Mouse (Mus musculus): ENCODE results near the gene Olfr971. TPM values are rescaled to one million over a fixed set of nuclear protein-coding genes. Genes with fewer than 3 reads are reported as not detected.
"Not testable (repeated sequence)": the region's sequence is repeated elsewhere in the genome, so short reads cannot be mapped to it uniquely, and the experiment has no call there.

Olfr971 gene
- polyA plus RNA-seq (2016; fragmentation: Nextera tagmentation; extraction: Ambion mirVana): not detected in 2 replicates

DNA sequence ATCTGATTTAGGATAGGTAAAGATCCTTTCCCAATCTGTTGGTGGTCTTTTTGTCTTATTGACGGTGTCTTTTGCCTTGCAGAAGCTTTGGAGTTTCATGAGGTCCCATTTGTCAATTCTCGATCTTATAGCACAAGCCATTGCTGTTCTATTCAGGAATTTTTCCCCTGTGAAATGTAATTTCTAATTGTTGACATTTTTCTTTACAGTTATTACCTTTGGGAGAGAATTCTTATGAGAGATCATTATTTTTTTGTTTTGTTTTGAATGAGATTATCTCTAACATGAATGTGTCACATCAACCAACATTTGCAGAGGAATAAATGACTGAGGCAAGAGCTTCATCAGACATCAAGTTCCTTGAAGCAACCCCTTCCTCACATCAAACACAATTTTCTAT lies at the start of gene Olfr971:
Gene Olfr971, plus strand, starts transcription at position 301 of the 400 bp plus-strand sequence.
- not testable (repeated sequence) for H3K9me3 ChIP-seq (replicated peaks); H3K4me3 ChIP-seq; H3K27me3 ChIP-seq (ENCODE audit: low read depth, poor library complexity, severe bottlenecking); DNase-seq (ENCODE audit: low spot score); H3K4me1 ChIP-seq; H3K27ac ChIP-seq; H3K36me3 ChIP-seq
- 94% methylated on average over 2 of the region's 2 CpGs for WGBS

DNA sequence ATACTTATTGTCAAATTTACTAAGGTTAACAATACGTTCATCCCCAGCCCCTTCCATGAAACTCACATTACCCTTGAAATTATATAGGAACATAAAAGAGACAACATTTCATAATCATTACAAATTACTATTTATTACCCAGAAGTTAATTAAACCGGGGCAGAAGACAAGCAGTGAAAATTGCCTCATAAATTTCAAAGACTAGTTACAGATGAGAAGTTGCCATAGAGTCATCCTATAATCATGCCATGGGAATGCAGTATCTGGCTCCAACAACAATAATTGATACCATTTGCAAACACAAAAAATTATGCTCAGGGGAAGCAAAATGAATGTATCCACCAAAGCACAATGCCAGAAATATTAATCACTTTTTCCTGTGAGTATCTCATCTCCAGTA lies 46.1 kb upstream of the Olfr971 start, which contains the start of gene Olfr969:
Gene Olfr969, plus strand, starts transcription at position 388 of the 400 bp plus-strand sequence.
- Histone ChIP-seq H3K4me3 (no peak within 1 kb of the TSS), H3K27ac (no peak within 1 kb of the TSS), H3K36me3 (no peaks in the 10 kb centered on the region), H3K27me3 (ENCODE audit: low read depth, poor library complexity, severe bottlenecking) (no peaks in the 10 kb centered on the region), H3K9me3 (replicated peaks) (no peaks in the 10 kb centered on the region), H3K4me1 (no peaks in the 10 kb centered on the region)
- WGBS: 66% methylated on average over 2 of the region's 2 CpGs
- no peak for DNase-seq (ENCODE audit: low spot score)

DNA sequence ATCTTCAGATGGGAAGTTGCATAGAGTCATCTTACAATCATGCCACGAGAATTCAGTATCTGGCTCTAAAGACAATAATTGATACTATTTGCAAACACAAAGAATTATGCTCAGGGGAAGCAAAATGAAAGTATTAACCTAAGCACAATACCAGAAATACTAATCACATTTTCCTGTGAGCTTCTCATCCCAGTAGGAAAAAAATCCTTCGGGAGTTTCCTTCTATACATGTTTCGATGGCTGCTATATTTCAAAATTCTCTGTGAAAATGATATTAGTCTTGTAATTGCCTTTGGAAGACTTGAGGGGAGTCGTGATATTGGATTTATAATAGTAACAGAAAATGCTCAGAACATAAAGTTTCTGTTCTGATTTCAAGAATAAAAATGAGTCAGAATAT lies 28.1 kb upstream of the Olfr971 start, which contains the start of gene Olfr970:
Gene Olfr970, plus strand, starts transcription at position 301 of the 400 bp plus-strand sequence.
- Histone ChIP-seq H3K9me3 (replicated peaks) (no peaks in the 10 kb centered on the region), H3K4me1 (no peaks in the 10 kb centered on the region), H3K36me3 (no peaks in the 10 kb centered on the region), H3K27ac (no peak within 1 kb of the TSS), H3K4me3 (no peak within 1 kb of the TSS), H3K27me3 (ENCODE audit: low read depth, poor library complexity, severe bottlenecking) (no peaks in the 10 kb centered on the region)
- WGBS: 81% methylated on average over 4 of the region's 4 CpGs
- DNase-seq (ENCODE audit: low spot score): no peak

DNA sequence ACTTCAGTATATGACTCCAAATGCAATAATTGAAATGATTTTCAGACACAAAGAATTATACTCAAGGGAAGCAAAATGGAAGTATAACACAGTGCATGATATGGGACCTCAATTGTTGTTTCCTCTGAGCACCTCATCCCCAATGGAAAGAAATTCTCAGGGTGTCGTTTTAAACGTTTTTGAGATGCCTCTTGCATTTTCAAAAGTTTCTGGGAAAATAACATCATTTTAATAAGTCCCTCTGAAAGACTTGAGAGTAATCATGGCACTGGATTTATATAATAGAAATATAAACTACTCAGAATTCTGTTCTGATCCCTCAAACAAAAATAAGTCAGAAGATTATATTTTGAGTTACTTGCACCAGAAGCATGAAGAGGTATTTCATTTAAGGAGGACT lies 29.4 kb downstream of the Olfr971 start, which contains the start of gene Olfr972:
Gene Olfr972, plus strand, starts transcription at position 301 of the 400 bp plus-strand sequence.
- Histone ChIP-seq H3K36me3 (no peaks in the 10 kb centered on the region), H3K9me3 (replicated peaks) (no peaks in the 10 kb centered on the region)
- 68% methylated on average over 2 of the region's 2 CpGs for WGBS

DNA sequence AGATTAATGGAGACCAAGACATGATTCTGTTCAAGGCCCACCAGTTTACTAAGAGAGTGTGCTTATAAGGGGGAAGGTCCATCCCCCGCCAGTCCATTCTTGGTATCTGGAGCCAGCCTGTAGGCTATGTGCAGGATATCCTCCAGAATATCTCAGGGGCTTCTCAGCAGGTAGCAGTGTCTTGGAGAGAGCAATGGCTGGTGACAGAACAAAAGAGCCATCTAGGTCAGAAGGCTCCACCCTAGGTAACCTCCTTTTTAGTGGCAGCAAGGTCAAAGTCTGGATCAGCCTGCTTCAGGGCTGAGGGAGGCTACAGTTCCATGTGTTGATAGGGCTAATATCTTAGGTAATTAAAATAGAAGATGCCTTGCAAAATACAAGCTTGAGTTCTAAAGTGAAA lies 35.3 kb downstream of the Olfr971 start:
- H3K4me1 ChIP-seq; DNase-seq (ENCODE audit: low spot score); H3K36me3 ChIP-seq; H3K27ac ChIP-seq; H3K27me3 ChIP-seq (ENCODE audit: low read depth, poor library complexity, severe bottlenecking); H3K4me3 ChIP-seq; H3K9me3 ChIP-seq (replicated peaks): not testable (repeated sequence)
- 85% methylated on average over 1 of the region's 1 CpGs for WGBS

More for the DNA sequence above, 29.4 kb downstream of the Olfr971 start, which contains the start of gene Olfr972:
- no peak for DNase-seq (ENCODE audit: low spot score)
- no peak within 1 kb of the TSS for H3K27ac ChIP-seq
- no peak within 1 kb of the TSS for H3K4me3 ChIP-seq
- no peaks in the 10 kb centered on the region for H3K4me1 ChIP-seq
- H3K27me3 ChIP-seq (ENCODE audit: low read depth, poor library complexity, severe bottlenecking): no peaks in the 10 kb centered on the region

DNA sequence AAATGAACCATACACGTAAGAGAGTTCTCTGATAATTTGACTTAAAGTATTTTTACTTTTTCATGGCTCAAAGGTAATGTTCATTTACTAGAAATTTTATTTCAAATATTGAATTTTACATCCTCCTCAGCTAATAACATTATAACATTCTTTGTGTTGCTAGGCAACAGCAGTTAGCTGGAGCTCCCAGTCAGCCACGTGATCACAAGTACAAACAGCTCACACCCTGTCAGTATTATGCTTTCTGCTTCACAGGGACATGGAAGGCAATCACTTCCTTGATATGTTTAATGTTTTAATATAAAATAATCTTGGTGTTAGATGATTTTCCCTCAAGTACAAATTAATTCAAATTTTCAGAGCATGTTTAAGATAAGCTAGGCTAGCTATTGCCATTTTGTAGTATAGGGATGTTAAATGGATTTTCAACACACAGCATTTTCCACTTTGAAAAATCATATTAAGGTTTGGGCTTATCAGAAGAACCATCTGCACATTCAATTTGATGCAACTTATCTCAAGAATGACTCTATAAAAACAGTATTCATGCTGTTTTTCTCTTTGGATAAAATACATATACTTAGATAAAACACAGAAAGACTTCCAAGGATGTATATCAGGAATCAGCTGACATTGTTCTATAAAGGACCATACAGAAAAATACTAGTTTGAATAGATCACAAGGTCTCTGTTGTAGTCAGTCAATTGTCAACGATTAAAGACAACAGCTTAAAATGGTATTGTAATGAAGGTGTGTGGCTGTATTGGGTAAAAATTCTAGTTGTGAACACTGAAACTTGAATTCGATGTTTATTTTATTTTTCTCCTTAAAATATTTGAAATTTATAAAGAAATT lies 41.1 kb downstream of the Olfr971 start:
- H3K4me1 ChIP-seq; H3K27ac ChIP-seq; H3K36me3 ChIP-seq; H3K27me3 ChIP-seq (ENCODE audit: low read depth, poor library complexity, severe bottlenecking); H3K4me3 ChIP-seq; H3K9me3 ChIP-seq (replicated peaks); DNase-seq (ENCODE audit: low spot score): not testable (repeated sequence)
- no CpG with 5 or more reads among the region's 4 CpGs for WGBS

Other genes starting within 250 kb of the Olfr971 start
- gene AW551984, start 232.5 kb upstream of the Olfr971 start, polyA plus RNA-seq (2016; fragmentation: Nextera tagmentation; extraction: Ambion mirVana): 2.8 and 6.9 TPM in 2 replicates
- gene Olfr148, start 226.2 kb upstream of the Olfr971 start, polyA plus RNA-seq (2016; fragmentation: Nextera tagmentation; extraction: Ambion mirVana): not detected in 2 replicates
- gene Olfr960, start 215.5 kb upstream of the Olfr971 start, polyA plus RNA-seq (2016; fragmentation: Nextera tagmentation; extraction: Ambion mirVana): not detected in 2 replicates
- not detected in 2 replicates for gene Olfr961, start 191.8 kb upstream of the Olfr971 start, polyA plus RNA-seq (2016; fragmentation: Nextera tagmentation; extraction: Ambion mirVana)
- gene Olfr963, start 169.7 kb upstream of the Olfr971 start, polyA plus RNA-seq (2016; fragmentation: Nextera tagmentation; extraction: Ambion mirVana): not detected in 2 replicates
- not detected in 2 replicates for gene Olfr149, start 129.8 kb upstream of the Olfr971 start, polyA plus RNA-seq (2016; fragmentation: Nextera tagmentation; extraction: Ambion mirVana)
- not detected in 2 replicates for gene Olfr965, start 125.5 kb upstream of the Olfr971 start, polyA plus RNA-seq (2016; fragmentation: Nextera tagmentation; extraction: Ambion mirVana)
- gene Olfr150, start 105.9 kb upstream of the Olfr971 start, polyA plus RNA-seq (2016; fragmentation: Nextera tagmentation; extraction: Ambion mirVana): not detected in 2 replicates
- not detected in 2 replicates for gene Olfr967, start 90.6 kb upstream of the Olfr971 start, polyA plus RNA-seq (2016; fragmentation: Nextera tagmentation; extraction: Ambion mirVana)
- not detected in 2 replicates for gene Olfr968, start 53.6 kb upstream of the Olfr971 start, polyA plus RNA-seq (2016; fragmentation: Nextera tagmentation; extraction: Ambion mirVana)
- not detected in 2 replicates for gene Olfr969, start 45.9 kb upstream of the Olfr971 start, polyA plus RNA-seq (2016; fragmentation: Nextera tagmentation; extraction: Ambion mirVana)
- not detected in 2 replicates for gene Olfr970, start 28.0 kb upstream of the Olfr971 start, polyA plus RNA-seq (2016; fragmentation: Nextera tagmentation; extraction: Ambion mirVana)
- gene Olfr972, start 29.5 kb downstream of the Olfr971 start, polyA plus RNA-seq (2016; fragmentation: Nextera tagmentation; extraction: Ambion mirVana): not detected in 2 replicates
- not detected in 2 replicates for gene Olfr229, start 70.5 kb downstream of the Olfr971 start, polyA plus RNA-seq (2016; fragmentation: Nextera tagmentation; extraction: Ambion mirVana)
- not detected in 2 replicates for gene Olfr974, start 100.6 kb downstream of the Olfr971 start, polyA plus RNA-seq (2016; fragmentation: Nextera tagmentation; extraction: Ambion mirVana)
- gene Olfr975, start 115.2 kb downstream of the Olfr971 start, polyA plus RNA-seq (2016; fragmentation: Nextera tagmentation; extraction: Ambion mirVana): not detected in 2 replicates
- not detected in 2 replicates for gene Olfr976, start 124.3 kb downstream of the Olfr971 start, polyA plus RNA-seq (2016; fragmentation: Nextera tagmentation; extraction: Ambion mirVana)
- not detected in 2 replicates for gene Olfr978, start 155.2 kb downstream of the Olfr971 start, polyA plus RNA-seq (2016; fragmentation: Nextera tagmentation; extraction: Ambion mirVana)
- gene Olfr979, start 166.6 kb downstream of the Olfr971 start, polyA plus RNA-seq (2016; fragmentation: Nextera tagmentation; extraction: Ambion mirVana): not detected in 2 replicates
- not detected in 2 replicates for gene Olfr980, start 172.7 kb downstream of the Olfr971 start, polyA plus RNA-seq (2016; fragmentation: Nextera tagmentation; extraction: Ambion mirVana)
- gene Olfr981, start 184.6 kb downstream of the Olfr971 start, polyA plus RNA-seq (2016; fragmentation: Nextera tagmentation; extraction: Ambion mirVana): not detected in 2 replicates
- not detected in 2 replicates for gene Olfr982, start 237.0 kb downstream of the Olfr971 start, polyA plus RNA-seq (2016; fragmentation: Nextera tagmentation; extraction: Ambion mirVana)